Mouse (Mus musculus): ENCODE data around the gene Spag9. TPM values are rescaled to one million over a fixed set of nuclear protein-coding genes. Genes with fewer than 3 reads are reported as not detected.

The Spag9 gene
- polyA plus RNA-seq, 1 experiment from 2014 or later: 46.3 TPM

- H3K4me2 ChIP-seq: no peak overlapping the region
- no peak overlapping the region for H3K9ac ChIP-seq
- no peaks in the 10 kb centered on the region for H3K27me3 ChIP-seq
- H3K36me3 ChIP-seq: no peaks in the 10 kb centered on the region
- no peak for ATAC-seq (ENCODE audit: insufficient number of reproducible peaks, insufficient read depth, low FRiP score, low TSS enrichment, low read depth)
- WGBS: 78% methylated on average over 11 of the region's 11 CpGs
- H3K27ac ChIP-seq: no peak overlapping the region
- H3K9me3 ChIP-seq: no peaks in the 10 kb centered on the region
- no peak overlapping the region for H3K4me3 ChIP-seq
- peaks cover 33% of the 10 kb centered on the region for H3K4me1 ChIP-seq
Measured at GRCm38 (mm10) chr11:94161867-94162581, 166.1 kb downstream of the Spag9 start.

GRCm38 (mm10) chr11:94163005-94163767 is 167.3 kb downstream of the Spag9 start:
- no peak overlapping the region for H3K9ac ChIP-seq
- WGBS: 78% methylated on average over 9 of the region's 9 CpGs
- peaks cover 33% of the 10 kb centered on the region for H3K4me1 ChIP-seq
- H3K27ac ChIP-seq: no peak overlapping the region
- H3K4me2 ChIP-seq: no peak overlapping the region
- H3K9me3 ChIP-seq: no peaks in the 10 kb centered on the region
- ATAC-seq (ENCODE audit: insufficient number of reproducible peaks, insufficient read depth, low FRiP score, low TSS enrichment, low read depth): no peak
- H3K4me3 ChIP-seq: no peak overlapping the region
- no peaks in the 10 kb centered on the region for H3K36me3 ChIP-seq
- no peaks in the 10 kb centered on the region for H3K27me3 ChIP-seq

- H3K4me3 ChIP-seq: no peak overlapping the region
- H3K27ac ChIP-seq: no peak overlapping the region
- ATAC-seq (ENCODE audit: insufficient number of reproducible peaks, insufficient read depth, low FRiP score, low TSS enrichment, low read depth): no peak
- H3K4me1 ChIP-seq: peaks cover 8% of the 10 kb centered on the region
- H3K4me2 ChIP-seq: no peak overlapping the region
- 82% methylated on average over 4 of the region's 4 CpGs for WGBS
- H3K9me3 ChIP-seq: no peaks in the 10 kb centered on the region
- H3K27me3 ChIP-seq: no peaks in the 10 kb centered on the region
- no peak overlapping the region for H3K9ac ChIP-seq
- no peaks in the 10 kb centered on the region for H3K36me3 ChIP-seq
Measured at GRCm38 (mm10) chr11:94165745-94166144, 169.9 kb downstream of the Spag9 start.

GRCm38 (mm10) chr11:94168238-94168637 is 172.3 kb downstream of the Spag9 start:
- Histone ChIP-seq H3K4me3 (no peak overlapping the region), H3K27ac (no peak overlapping the region), H3K9me3 (no peaks in the 10 kb centered on the region), H3K27me3 (no peaks in the 10 kb centered on the region), H3K4me1 (no peaks in the 10 kb centered on the region), H3K9ac (no peak overlapping the region), H3K4me2 (no peak overlapping the region), H3K36me3 (no peaks in the 10 kb centered on the region)
- no peak for ATAC-seq (ENCODE audit: insufficient number of reproducible peaks, insufficient read depth, low FRiP score, low TSS enrichment, low read depth)
- 70% methylated on average over 5 of the region's 5 CpGs for WGBS

GRCm38 (mm10) chr11:94169596-94169995 is 173.7 kb downstream of the Spag9 start:
- no peak overlapping the region for H3K4me3 ChIP-seq
- 65% methylated on average over 5 of the region's 5 CpGs for WGBS
- no peaks in the 10 kb centered on the region for H3K4me1 ChIP-seq
- no peak overlapping the region for H3K27ac ChIP-seq
- no peak for ATAC-seq (ENCODE audit: insufficient number of reproducible peaks, insufficient read depth, low FRiP score, low TSS enrichment, low read depth)
- H3K9ac ChIP-seq: no peak overlapping the region
- no peak overlapping the region for H3K4me2 ChIP-seq
- H3K9me3 ChIP-seq: no peaks in the 10 kb centered on the region
- no peaks in the 10 kb centered on the region for H3K27me3 ChIP-seq
- H3K36me3 ChIP-seq: no peaks in the 10 kb centered on the region

GRCm38 (mm10) chr11:94171691-94172090 is 175.8 kb downstream of the Spag9 start:
- no peaks in the 10 kb centered on the region for H3K27me3 ChIP-seq
- H3K9me3 ChIP-seq: no peaks in the 10 kb centered on the region
- H3K36me3 ChIP-seq: no peaks in the 10 kb centered on the region
- peaks cover 11% of the 10 kb centered on the region for H3K4me1 ChIP-seq
- ATAC-seq (ENCODE audit: insufficient number of reproducible peaks, insufficient read depth, low FRiP score, low TSS enrichment, low read depth): no peak
- 82% methylated on average over 5 of the region's 5 CpGs for WGBS
- H3K4me3 ChIP-seq: no peak overlapping the region
- H3K9ac ChIP-seq: no peak overlapping the region
- peak overlapping the region; percentile 12; the same call in 1 of the 2 replicates for H3K27ac ChIP-seq
- H3K4me2 ChIP-seq: no peak overlapping the region

GRCm38 (mm10) chr11:94172186-94172585 is 176.3 kb downstream of the Spag9 start:
- 56% methylated on average over 9 of the region's 9 CpGs for WGBS
- Histone ChIP-seq H3K9ac (no peak overlapping the region), H3K36me3 (no peaks in the 10 kb centered on the region), H3K27me3 (no peaks in the 10 kb centered on the region), H3K27ac (peak overlapping the region; percentile 12; the same call in 1 of the 2 replicates), H3K4me3 (no peak overlapping the region), H3K9me3 (no peaks in the 10 kb centered on the region), H3K4me2 (no peak overlapping the region), H3K4me1 (peaks cover 11% of the 10 kb centered on the region)
- no peak for ATAC-seq (ENCODE audit: insufficient number of reproducible peaks, insufficient read depth, low FRiP score, low TSS enrichment, low read depth)

GRCm38 (mm10) chr11:94173726-94174146 is 177.8 kb downstream of the Spag9 start:
- Histone ChIP-seq H3K4me2 (no peak overlapping the region), H3K4me3 (no peak overlapping the region), H3K36me3 (no peaks in the 10 kb centered on the region), H3K9ac (no peak overlapping the region), H3K27ac (no peak overlapping the region), H3K4me1 (peaks cover 14% of the 10 kb centered on the region), H3K27me3 (no peaks in the 10 kb centered on the region), H3K9me3 (no peaks in the 10 kb centered on the region)
- no peak for ATAC-seq (ENCODE audit: insufficient number of reproducible peaks, insufficient read depth, low FRiP score, low TSS enrichment, low read depth)
- WGBS: 57% methylated on average over 4 of the region's 4 CpGs

GRCm38 (mm10) chr11:94175288-94175687 is 179.4 kb downstream of the Spag9 start:
- Histone ChIP-seq H3K27ac (peak overlapping the region; percentile 55; the same call in 1 of the 2 replicates), H3K27me3 (no peaks in the 10 kb centered on the region)
- 50% methylated on average over 6 of the region's 7 CpGs for WGBS

More at GRCm38 (mm10) chr11:94175288-94175687, 179.4 kb downstream of the Spag9 start:
- H3K4me1 ChIP-seq: peaks cover 14% of the 10 kb centered on the region
- H3K9ac ChIP-seq: 0 out of 2 replicates have a peak overlapping the region, but pooled peaks have one; percentile 44
- no peak for ATAC-seq (ENCODE audit: insufficient number of reproducible peaks, insufficient read depth, low FRiP score, low TSS enrichment, low read depth)
- H3K4me3 ChIP-seq: no peak overlapping the region
- H3K4me2 ChIP-seq: no peak overlapping the region
- H3K9me3 ChIP-seq: no peaks in the 10 kb centered on the region
- no peaks in the 10 kb centered on the region for H3K36me3 ChIP-seq

Other genes starting within 250 kb of the Spag9 start
- 29.4 and 32.2 TPM in 2 replicates for gene Utp18, start 110.3 kb upstream of the Spag9 start, polyA plus RNA-seq (2015; fragmentation: Nextera tagmentation; extraction: Ambion mirVana)
- 40.6 and 45.6 TPM in 2 replicates for gene Mbtd1, start 110.2 kb upstream of the Spag9 start, polyA plus RNA-seq (2015; fragmentation: Nextera tagmentation; extraction: Ambion mirVana)
- gene Nme2, start 39.8 kb upstream of the Spag9 start, polyA plus RNA-seq (2015; fragmentation: Nextera tagmentation; extraction: Ambion mirVana): 303 and 337 TPM in 2 replicates
- 306 and 441 TPM in 2 replicates for gene Gm20390, start 27.8 kb upstream of the Spag9 start, polyA plus RNA-seq (2015; fragmentation: Nextera tagmentation; extraction: Ambion mirVana)
- 127 and 140 TPM in 2 replicates for gene Nme1, start 27.6 kb upstream of the Spag9 start, polyA plus RNA-seq (2015; fragmentation: Nextera tagmentation; extraction: Ambion mirVana)
- 25.9 and 26.7 TPM in 2 replicates for gene Tob1, start 215.4 kb downstream of the Spag9 start, polyA plus RNA-seq (2015; fragmentation: Nextera tagmentation; extraction: Ambion mirVana)
- 9.3 and 9.8 TPM in 2 replicates for gene Wfikkn2, start 249.9 kb downstream of the Spag9 start, polyA plus RNA-seq (2015; fragmentation: Nextera tagmentation; extraction: Ambion mirVana)